Mouse (Mus musculus) layer of hippocampus, postnatal 36 days (tissue): ENCODE results near the gene Hoxb2. TPM values are rescaled to one million over a fixed set of nuclear protein-coding genes. Genes with fewer than 3 reads are reported as not detected.

ENCODE experiments used
- DNase-seq, 2 experiments: peaks; one replicate each; pipeline ENCODE4 v3.0.0; 2022
- total RNA-seq, 2 experiments: library from RNA; stranded (reverse); gene quantifications; 2 replicates each; pipeline ENCODE4 v1.2.3; 2021

Gene Hoxb2
- total RNA-seq, 2 experiments from 2014 or later: not detected

DNA sequence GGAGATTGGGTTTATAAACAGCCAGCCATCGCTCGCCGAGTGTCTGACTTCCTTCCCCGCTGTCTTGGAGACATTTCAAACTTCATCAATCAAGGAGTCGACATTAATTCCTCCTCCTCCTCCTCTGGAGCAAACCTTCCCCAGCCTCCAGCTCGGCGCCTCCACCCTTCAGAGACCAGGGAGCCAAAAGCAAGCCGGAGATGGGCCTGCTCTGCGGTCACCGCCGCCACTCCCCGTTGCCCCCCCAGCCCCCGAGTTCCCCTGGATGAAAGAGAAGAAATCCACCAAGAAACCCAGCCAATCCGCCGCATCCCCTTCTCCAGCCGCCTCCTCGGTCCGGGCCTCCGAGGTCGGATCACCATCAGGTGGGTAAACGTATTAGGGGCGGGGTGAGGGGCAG lies 1.5 kb downstream of the Hoxb2 start:
- no peak for DNase-seq

- DNase-seq: no peak
Observed at GRCm38 (mm10) chr11:96352691-96353521, 2.6 kb downstream of the Hoxb2 start.

DNA sequence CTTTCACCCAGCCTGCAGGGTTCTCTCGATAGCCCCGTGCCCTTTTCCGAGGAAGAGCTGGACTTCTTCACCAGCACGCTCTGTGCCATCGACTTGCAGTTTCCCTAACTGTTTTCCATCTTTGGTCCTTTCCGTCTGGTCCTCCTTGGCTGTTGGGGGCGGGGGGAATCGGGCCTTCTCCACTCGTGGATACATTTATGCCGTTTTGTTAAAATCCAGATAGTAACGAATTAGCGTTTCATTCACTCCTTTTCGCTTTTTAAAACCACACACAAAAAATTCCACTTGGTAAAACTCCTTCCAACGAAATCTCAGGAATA lies 3.2 kb downstream of the Hoxb2 start:
- DNase-seq: no peak

- no peak for DNase-seq
Observed at GRCm38 (mm10) chr11:96353939-96354338, 3.6 kb downstream of the Hoxb2 start.

GRCm38 (mm10) chr11:96354376-96354775 lies 4.1 kb downstream of the Hoxb2 start:
- DNase-seq: no peak

- no peak for DNase-seq
Observed at GRCm38 (mm10) chr11:96354801-96355311, 4.5 kb downstream of the Hoxb2 start.

GRCm38 (mm10) chr11:96363807-96364206 lies 13.5 kb downstream of the Hoxb2 start:
- no peak for DNase-seq

- no peak for DNase-seq
Observed at GRCm38 (mm10) chr11:96365441-96366091, 15.2 kb downstream of the Hoxb2 start, which contains the start of gene Hoxb1. Gene Hoxb1 (plus strand): TSS chr11:96365752.

- DNase-seq: no peak
Observed at GRCm38 (mm10) chr11:96366092-96367041, 16.0 kb downstream of the Hoxb2 start.

DNA sequence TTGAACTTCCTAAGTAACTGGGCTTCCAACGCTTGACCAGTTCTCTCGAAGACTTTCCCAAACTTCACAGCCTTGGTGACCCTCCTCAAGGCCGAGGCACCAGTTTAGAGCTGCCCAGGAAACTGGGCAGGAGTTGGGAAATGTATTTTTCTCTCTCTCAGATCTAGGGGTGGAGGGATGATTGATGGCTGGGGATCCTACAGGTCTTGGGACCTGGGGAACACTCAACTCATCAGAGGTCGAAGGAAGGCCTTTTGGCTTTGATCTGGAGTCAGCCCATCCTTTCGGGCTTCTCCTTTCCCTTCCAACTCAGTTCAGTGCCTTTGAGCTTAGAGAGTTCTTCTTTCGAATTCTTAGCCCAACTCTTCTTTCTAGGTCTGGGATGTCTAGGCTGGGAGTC lies 16.8 kb downstream of the Hoxb2 start:
- no peak for DNase-seq

DNA sequence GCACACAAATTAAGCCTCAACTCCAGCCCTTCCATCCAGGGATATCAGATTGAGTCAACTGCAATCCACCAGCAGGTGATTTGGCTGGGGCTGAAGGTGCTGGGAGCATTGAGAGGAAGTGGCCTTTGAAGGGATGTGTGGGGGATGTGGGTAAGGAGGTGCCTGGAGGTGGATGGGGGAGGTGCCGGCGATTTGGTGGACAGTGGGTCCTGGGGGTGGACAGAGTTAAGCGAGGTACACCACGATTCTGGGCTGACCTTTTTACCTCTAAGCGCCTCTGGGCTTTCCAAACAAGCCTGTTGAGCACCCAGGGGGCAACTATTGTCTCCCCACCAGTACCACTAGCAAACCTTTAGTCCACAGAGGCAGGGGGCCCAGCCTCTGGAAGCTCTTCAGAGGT lies 18.4 kb downstream of the Hoxb2 start:
- DNase-seq: no peak

GRCm38 (mm10) chr11:96369140-96369539 lies 18.8 kb downstream of the Hoxb2 start:
- DNase-seq: no peak

DNA sequence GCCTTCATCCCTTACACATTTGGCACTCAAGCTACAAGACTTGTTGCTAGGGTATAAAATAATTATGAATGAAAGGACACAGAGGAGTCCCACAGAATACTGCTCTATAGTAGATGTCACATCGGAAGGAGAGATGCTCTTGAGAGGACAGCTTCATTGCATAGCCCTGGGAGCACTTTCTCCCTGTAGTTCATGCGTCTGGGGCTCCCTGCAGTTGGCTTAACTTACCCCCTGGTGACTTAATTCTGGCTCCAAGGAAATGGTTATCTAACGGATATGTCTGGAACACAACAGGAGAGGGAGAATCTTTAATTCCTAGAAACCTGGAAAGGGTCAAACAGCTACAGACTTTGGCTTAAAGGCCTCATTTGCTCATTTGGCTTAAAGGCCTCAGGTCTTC lies 21.4 kb downstream of the Hoxb2 start:
- no peak for DNase-seq

GRCm38 (mm10) chr11:96372519-96372918 lies 22.2 kb downstream of the Hoxb2 start:
- DNase-seq: no peak

GRCm38 (mm10) chr11:96374810-96375209 lies 24.5 kb downstream of the Hoxb2 start:
- DNase-seq: no peak

DNA sequence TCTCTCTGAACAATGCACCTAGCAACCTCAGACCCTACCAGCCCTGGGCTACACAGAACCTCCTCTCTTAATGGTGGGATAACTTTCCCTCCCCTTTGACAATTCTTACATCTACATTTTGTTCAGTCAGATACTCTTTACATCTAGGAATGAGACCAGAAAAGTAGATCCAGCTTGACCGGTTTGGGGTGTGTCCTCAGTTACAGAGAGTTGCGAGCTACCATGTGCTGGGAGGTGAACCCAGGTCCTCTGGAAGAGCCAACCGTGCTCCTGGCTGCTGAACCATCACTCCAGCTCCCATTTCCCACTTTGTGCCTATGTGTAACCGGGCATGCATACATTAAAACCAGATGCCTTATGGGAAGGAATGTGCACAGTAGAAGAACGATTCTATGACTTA lies 33.1 kb downstream of the Hoxb2 start:
- no peak for DNase-seq

GRCm38 (mm10) chr11:96387635-96388034 lies 37.3 kb downstream of the Hoxb2 start:
- no peak for DNase-seq

GRCm38 (mm10) chr11:96396772-96397626 lies 46.7 kb downstream of the Hoxb2 start:
- DNase-seq: no peak

- DNase-seq: no peak
Observed at GRCm38 (mm10) chr11:96397806-96398335, 47.5 kb downstream of the Hoxb2 start.

- no peak for DNase-seq
Observed at GRCm38 (mm10) chr11:96399923-96400322, 49.6 kb downstream of the Hoxb2 start.
